Mouse (Mus musculus): ENCODE data around the gene Efna5. TPM values are rescaled to one million over a fixed set of nuclear protein-coding genes. Genes with fewer than 3 reads are reported as not detected.

The Efna5 gene
- total and polyA plus RNA-seq, 3 experiments: 0.04 to 0.23 TPM; not detected in 1

DNA sequence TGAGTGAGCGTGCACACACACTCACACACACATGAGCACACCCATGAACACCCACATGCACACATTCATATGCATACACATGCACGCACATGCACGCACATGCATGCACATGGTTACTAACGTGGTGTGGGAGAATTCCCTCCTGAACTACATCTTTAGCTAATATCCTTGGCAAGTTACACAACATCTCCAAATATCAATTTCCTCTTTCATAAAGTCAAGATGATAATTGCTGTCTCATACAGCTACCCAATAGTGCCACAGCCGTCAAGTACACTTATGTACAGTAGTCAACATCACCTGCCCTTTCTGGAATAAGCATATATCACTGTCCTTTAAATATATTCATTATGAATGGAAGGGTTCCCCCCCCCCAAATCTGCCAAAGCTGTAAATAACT lies 61.2 kb downstream of the Efna5 start:
- in situ Hi-C loops (cut with MboI; ENCODE audit: low pct_ligation_motif_present, low pct_unique_long_range_greater_than_20kb, low sequenced_read_pairs): no loop called here
- no peaks in the 10 kb centered on the region for H3K27me3 ChIP-seq (replicated peaks)
- H3K9ac ChIP-seq (ENCODE audit: insufficient read depth, low read depth): no peak overlapping the region
- no peak overlapping the region for H3K4me2 ChIP-seq (ENCODE audit: insufficient read depth, low read depth, poor library complexity, severe bottlenecking)
- TF ChIP-seq KAT2A (IDR thresholded peaks at IDR 0.05; ENCODE audit: insufficient replicate concordance, low read length): no peak
- no peak for TF ChIP-seq ZKSCAN1 (IDR thresholded peaks at IDR 0.05; ENCODE audit: borderline replicate concordance, low read depth, low read length)
- TF ChIP-seq GABPA (IDR thresholded peaks at IDR 0.05; ENCODE audit: insufficient replicate concordance, low read depth, low read length): no peak
- no peak for TF ChIP-seq RAD21 (IDR thresholded peaks at IDR 0.05; ENCODE audit: low read depth, low read length)
- TF ChIP-seq RCOR1 (conservative IDR thresholded peaks at IDR 0.05; ENCODE audit: low read depth, low read length): no peak
- TF ChIP-seq ZC3H11A (IDR thresholded peaks at IDR 0.05; ENCODE audit: low read depth, low read length): no peak
- TF ChIP-seq IRF4 (IDR thresholded peaks at IDR 0.05; ENCODE audit: low read depth, low read length): no peak
- no peak for TF ChIP-seq TBP (conservative IDR thresholded peaks at IDR 0.05; ENCODE audit: low read depth, low read length)
- H3K79me2 ChIP-seq (replicated peaks; ENCODE audit: control insufficient read depth, extremely low read depth, insufficient read depth, poor library complexity, severe bottlenecking): no peaks in the 10 kb centered on the region
- dilution Hi-C loops (cut with MboI; ENCODE audit: extremely low pct_ligation_motif_present, extremely low pct_unique_long_range_greater_than_20kb, low sequenced_read_pairs): no loop called here
- H3K27ac ChIP-seq (ENCODE audit: insufficient read depth, low read depth): no peak overlapping the region
- H3K9me3 ChIP-seq (replicated peaks; ENCODE audit: low read length): no peaks in the 10 kb centered on the region
- no peaks in the 10 kb centered on the region for H3K36me3 ChIP-seq (replicated peaks in 1 of 2; ENCODE audit: control insufficient read depth in 1 of 2, insufficient read depth in 1 of 2, low read length in 1 of 2)
- H3K4me1 ChIP-seq (ENCODE audit: control insufficient read depth in 1 of 2, insufficient read depth in 2 of 2): peaks cover 0 to 6% of the 10 kb centered on the region in 2 experiments; a peak in 1 of 4 replicates
- DNase-seq (ENCODE audit: extremely low read depth): no peak
- H3K4me3 ChIP-seq (replicated peaks in 1 of 3; ENCODE audit: low read depth in 2 of 3, low read length in 2 of 3, poor library complexity in 1 of 3): no peak overlapping the region

- peaks cover 0 to 6% of the 10 kb centered on the region in 2 experiments; a peak in 1 of 4 replicates for H3K4me1 ChIP-seq (ENCODE audit: control insufficient read depth in 1 of 2, insufficient read depth in 2 of 2)
- H3K79me2 ChIP-seq (replicated peaks; ENCODE audit: control insufficient read depth, extremely low read depth, insufficient read depth, poor library complexity, severe bottlenecking): no peaks in the 10 kb centered on the region
- dilution Hi-C loops (cut with MboI; ENCODE audit: extremely low pct_ligation_motif_present, extremely low pct_unique_long_range_greater_than_20kb, low sequenced_read_pairs): no loop called here
- in situ Hi-C loops (cut with MboI; ENCODE audit: low pct_ligation_motif_present, low pct_unique_long_range_greater_than_20kb, low sequenced_read_pairs): no loop called here
- no peaks in the 10 kb centered on the region for H3K9me3 ChIP-seq (replicated peaks; ENCODE audit: low read length)
- DNase-seq (ENCODE audit: extremely low read depth): no peak
- no peaks in the 10 kb centered on the region for H3K36me3 ChIP-seq (replicated peaks in 1 of 2; ENCODE audit: control insufficient read depth in 1 of 2, insufficient read depth in 1 of 2, low read length in 1 of 2)
- TF ChIP-seq TBP (conservative IDR thresholded peaks at IDR 0.05; ENCODE audit: low read depth, low read length) (no peak), RCOR1 (conservative IDR thresholded peaks at IDR 0.05; ENCODE audit: low read depth, low read length) (no peak)
- H3K27ac ChIP-seq (ENCODE audit: insufficient read depth, low read depth): no peak overlapping the region
- H3K9ac ChIP-seq (ENCODE audit: insufficient read depth, low read depth): no peak overlapping the region
- no peak overlapping the region for H3K4me3 ChIP-seq (replicated peaks in 1 of 3; ENCODE audit: low read depth in 2 of 3, low read length in 2 of 3, poor library complexity in 1 of 3)
- H3K27me3 ChIP-seq (replicated peaks): no peaks in the 10 kb centered on the region
- H3K4me2 ChIP-seq (ENCODE audit: insufficient read depth, low read depth, poor library complexity, severe bottlenecking): no peak overlapping the region
Measured at GRCm38 (mm10) chr17:62818821-62819220, 62.3 kb downstream of the Efna5 start.

GRCm38 (mm10) chr17:62818337-62818736 lies 62.8 kb downstream of the Efna5 start:
- no peak for DNase-seq (ENCODE audit: extremely low read depth)
- Histone ChIP-seq H3K27me3 (replicated peaks) (no peaks in the 10 kb centered on the region), H3K9ac (ENCODE audit: insufficient read depth, low read depth) (no peak overlapping the region), H3K4me3 (replicated peaks in 1 of 3; ENCODE audit: low read depth in 2 of 3, low read length in 2 of 3, poor library complexity in 1 of 3) (no peak overlapping the region), H3K4me2 (ENCODE audit: insufficient read depth, low read depth, poor library complexity, severe bottlenecking) (no peak overlapping the region), H3K9me3 (replicated peaks; ENCODE audit: low read length) (no peaks in the 10 kb centered on the region), H3K79me2 (replicated peaks; ENCODE audit: control insufficient read depth, extremely low read depth, insufficient read depth, poor library complexity, severe bottlenecking) (no peaks in the 10 kb centered on the region), H3K36me3 (replicated peaks in 1 of 2; ENCODE audit: control insufficient read depth in 1 of 2, insufficient read depth in 1 of 2, low read length in 1 of 2) (no peaks in the 10 kb centered on the region), H3K27ac (ENCODE audit: insufficient read depth, low read depth) (no peak overlapping the region), H3K4me1 (ENCODE audit: control insufficient read depth in 1 of 2, insufficient read depth in 2 of 2) (peaks cover 0 to 6% of the 10 kb centered on the region in 2 experiments; a peak in 1 of 4 replicates)
- dilution Hi-C loops (cut with MboI; ENCODE audit: extremely low pct_ligation_motif_present, extremely low pct_unique_long_range_greater_than_20kb, low sequenced_read_pairs): no loop called here
- in situ Hi-C loops (cut with MboI; ENCODE audit: low pct_ligation_motif_present, low pct_unique_long_range_greater_than_20kb, low sequenced_read_pairs): no loop called here
- TF ChIP-seq SMC3 (IDR thresholded peaks at IDR 0.05; ENCODE audit: low read depth, low read length): no peak
- TF ChIP-seq MXI1 (IDR thresholded peaks at IDR 0.05; ENCODE audit: low read depth, low read length): no peak
- no peak for TF ChIP-seq ZC3H11A (IDR thresholded peaks at IDR 0.05; ENCODE audit: low read depth, low read length)
- no peak for TF ChIP-seq KAT2A (IDR thresholded peaks at IDR 0.05; ENCODE audit: insufficient replicate concordance, low read length)
- TF ChIP-seq ETS1 (conservative IDR thresholded peaks at IDR 0.05; ENCODE audit: low read depth, low read length): no peak
- TF ChIP-seq PAX5 (IDR thresholded peaks at IDR 0.05; ENCODE audit: low read length): no peak
- no peak for TF ChIP-seq SIN3A (IDR thresholded peaks at IDR 0.05; ENCODE audit: low read length)
- TF ChIP-seq JUN (IDR thresholded peaks at IDR 0.05; ENCODE audit: insufficient read depth, low read depth, low read length): no peak
- TF ChIP-seq ZMIZ1 (IDR thresholded peaks at IDR 0.05; ENCODE audit: low read depth, low read length): no peak
- no peak for TF ChIP-seq MEF2A (IDR thresholded peaks at IDR 0.05; ENCODE audit: borderline replicate concordance, low read depth, low read length)
- no peak for TF ChIP-seq TCF12 (IDR thresholded peaks at IDR 0.05; ENCODE audit: low read depth, low read length)
- no peak for TF ChIP-seq ZNF384 (IDR thresholded peaks at IDR 0.05; ENCODE audit: low read depth, low read length)
- TF ChIP-seq NRF1 (IDR thresholded peaks at IDR 0.05; ENCODE audit: low read depth, low read length): no peak
- no peak for TF ChIP-seq USF2 (conservative IDR thresholded peaks at IDR 0.05; ENCODE audit: low read depth, low read length)
- TF ChIP-seq BHLHE40 (IDR thresholded peaks at IDR 0.05; ENCODE audit: low read depth, low read length): no peak
- TF ChIP-seq ELF1 (IDR thresholded peaks at IDR 0.05; ENCODE audit: low read depth, low read length): no peak
- no peak for TF ChIP-seq GABPA (IDR thresholded peaks at IDR 0.05; ENCODE audit: insufficient replicate concordance, low read depth, low read length)
- no peak for TF ChIP-seq USF1 (IDR thresholded peaks at IDR 0.05; ENCODE audit: low read depth, low read length)
- TF ChIP-seq E2F4 (IDR thresholded peaks at IDR 0.05; ENCODE audit: insufficient replicate concordance, low read depth, low read length): no peak
- TF ChIP-seq POLR2AphosphoS2 (IDR thresholded peaks at IDR 0.05; ENCODE audit: low read depth, low read length): no peak

All from CH12.LX (cell line).